Mouse (Mus musculus): ENCODE data around the gene Aco2. TPM values are rescaled to one million over a fixed set of nuclear protein-coding genes. Genes with fewer than 3 reads are reported as not detected.

The Aco2 gene
- polyA plus RNA-seq (2015; fragmentation: Illumina TruSeq; extraction: RNeasy Lipid Tissue Mini Kit (QIAGEN cat#74804); ENCODE audit: insufficient read depth, low replicate concordance), result 69.1 TPM

DNA sequence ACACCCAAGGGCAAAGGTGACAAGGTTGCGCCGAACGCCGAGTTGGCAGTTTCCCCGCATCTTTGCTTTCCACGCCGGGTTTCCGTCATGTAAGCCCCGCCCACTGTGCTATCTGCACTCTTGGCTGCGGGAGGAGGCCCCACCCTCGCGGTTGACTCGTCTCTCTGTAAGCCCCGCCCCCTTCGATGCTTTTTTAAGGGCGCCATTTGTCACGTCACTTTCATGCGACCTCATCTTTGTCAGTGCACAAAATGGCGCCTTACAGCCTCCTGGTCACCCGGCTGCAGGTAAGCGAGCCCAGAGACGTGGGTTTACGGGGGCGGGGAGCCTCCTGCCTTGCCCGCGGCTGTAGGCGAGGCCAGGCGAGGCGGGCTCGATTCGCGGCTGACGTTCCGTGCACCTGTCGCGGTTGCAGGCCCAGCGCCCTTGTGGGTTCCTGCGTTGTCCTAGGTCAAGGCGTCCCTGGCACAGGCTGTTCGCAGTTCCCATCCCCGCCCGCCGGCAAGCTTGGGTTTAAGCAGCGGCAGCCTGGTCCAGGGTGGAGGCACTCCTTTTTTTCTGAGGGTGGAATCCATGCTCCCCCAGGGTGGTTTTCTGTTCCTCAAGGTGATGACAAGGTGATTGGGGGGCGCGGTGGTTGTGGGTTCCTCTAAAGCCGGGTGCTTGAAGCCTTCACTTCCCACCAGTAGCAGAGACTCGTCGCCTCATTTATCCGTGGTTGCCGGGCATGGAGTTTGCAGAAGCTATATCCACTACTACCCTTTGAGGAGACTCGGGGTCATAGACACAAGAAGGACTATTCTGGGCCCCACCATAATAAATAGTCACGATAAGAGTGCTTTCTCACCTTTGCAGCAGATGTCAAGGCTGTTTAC is at the start of gene Aco2:
Aco2 (plus strand) TSS at position 48 of the 875 bp plus-strand sequence.

DNA sequence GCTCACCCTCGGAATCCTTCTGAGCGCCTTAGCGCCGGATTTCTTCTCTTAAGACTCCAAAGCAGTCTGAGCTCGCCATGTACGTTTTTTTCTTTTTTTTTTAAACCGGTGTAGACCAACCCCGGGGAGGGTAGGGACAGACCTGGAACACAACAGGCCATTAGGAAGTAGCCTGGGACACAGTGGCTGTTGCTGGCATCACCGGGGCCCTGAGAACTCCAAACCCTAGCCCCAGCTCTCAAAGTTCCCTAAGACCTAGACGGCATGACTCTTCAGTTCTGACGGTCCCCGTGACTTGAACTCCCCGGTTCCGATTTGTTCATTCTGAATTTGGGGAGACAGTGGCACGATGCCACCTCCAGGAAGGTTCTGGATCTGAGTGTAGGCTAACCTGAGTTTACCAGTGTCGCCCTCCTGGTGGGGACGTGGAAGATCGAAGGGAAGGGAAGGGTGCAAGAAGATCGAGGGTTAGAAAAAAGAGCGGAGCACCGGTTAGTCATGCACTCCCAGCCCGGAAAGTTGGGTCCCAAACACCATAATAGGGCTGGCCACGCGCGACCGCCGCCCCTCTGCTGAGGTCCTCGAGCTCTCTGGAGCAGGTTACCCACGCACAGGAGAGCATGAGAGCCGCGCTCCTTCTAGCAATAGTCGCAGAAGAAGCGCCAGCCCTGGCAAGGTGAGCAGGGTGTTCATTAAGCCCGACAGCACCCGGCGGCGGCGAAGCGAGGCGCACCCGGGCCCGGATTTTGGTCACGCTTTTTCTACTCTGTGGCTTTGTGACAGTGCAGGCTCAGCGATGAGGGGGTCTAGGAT is 13.4 kb upstream of the Aco2 start, which contains the start of gene Tob2:
Tob2 (minus strand) TSS at position 280 of the 813 bp plus-strand sequence.

DNA sequence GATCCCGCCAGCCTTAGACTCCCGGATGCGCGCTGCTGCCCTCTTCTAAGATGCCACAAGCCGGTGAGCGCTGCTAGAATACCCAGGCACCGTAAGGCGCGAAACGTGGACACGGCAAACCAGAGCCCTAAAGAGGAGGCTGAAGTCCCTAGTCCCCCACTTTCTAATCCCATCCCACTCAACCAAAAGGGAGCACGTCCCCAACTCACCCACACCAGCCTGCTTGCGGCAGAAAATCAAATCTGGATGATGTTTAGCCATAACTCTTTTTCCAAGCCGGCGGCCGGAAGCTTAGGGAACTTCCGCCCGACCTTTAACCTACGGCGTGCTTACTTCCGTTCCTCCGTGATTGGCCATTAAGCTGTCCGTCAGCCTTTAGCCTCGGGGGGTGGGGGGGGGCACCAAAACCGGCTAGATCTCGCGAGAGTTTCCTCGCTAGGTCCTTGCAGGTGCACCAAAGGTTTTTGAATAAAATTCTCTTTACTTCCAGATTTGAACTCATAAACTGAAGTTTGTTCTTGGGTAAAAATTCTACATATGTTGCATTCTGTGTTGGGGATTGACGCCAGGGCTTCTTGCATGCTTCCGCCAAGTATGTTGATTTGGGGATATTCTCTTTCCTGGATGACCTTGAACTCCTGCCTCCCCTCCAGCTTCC is 376 bp upstream of the Aco2 start, which contains the start of gene Phf5a:
Phf5a (minus strand) TSS at position 308 of the 658 bp plus-strand sequence.

GRCm38 (mm10) chr15:81925760-81926445 is 53.8 kb downstream of the Aco2 start, which contains the start of gene Polr3h:
Gene Polr3h (minus strand): TSS chr15:81926240.

GRCm38 (mm10) chr15:81936679-81937078 is 64.6 kb downstream of the Aco2 start, which contains the start of gene Csdc2:
Gene Csdc2 (plus strand): TSS chr15:81936759.

DNA sequence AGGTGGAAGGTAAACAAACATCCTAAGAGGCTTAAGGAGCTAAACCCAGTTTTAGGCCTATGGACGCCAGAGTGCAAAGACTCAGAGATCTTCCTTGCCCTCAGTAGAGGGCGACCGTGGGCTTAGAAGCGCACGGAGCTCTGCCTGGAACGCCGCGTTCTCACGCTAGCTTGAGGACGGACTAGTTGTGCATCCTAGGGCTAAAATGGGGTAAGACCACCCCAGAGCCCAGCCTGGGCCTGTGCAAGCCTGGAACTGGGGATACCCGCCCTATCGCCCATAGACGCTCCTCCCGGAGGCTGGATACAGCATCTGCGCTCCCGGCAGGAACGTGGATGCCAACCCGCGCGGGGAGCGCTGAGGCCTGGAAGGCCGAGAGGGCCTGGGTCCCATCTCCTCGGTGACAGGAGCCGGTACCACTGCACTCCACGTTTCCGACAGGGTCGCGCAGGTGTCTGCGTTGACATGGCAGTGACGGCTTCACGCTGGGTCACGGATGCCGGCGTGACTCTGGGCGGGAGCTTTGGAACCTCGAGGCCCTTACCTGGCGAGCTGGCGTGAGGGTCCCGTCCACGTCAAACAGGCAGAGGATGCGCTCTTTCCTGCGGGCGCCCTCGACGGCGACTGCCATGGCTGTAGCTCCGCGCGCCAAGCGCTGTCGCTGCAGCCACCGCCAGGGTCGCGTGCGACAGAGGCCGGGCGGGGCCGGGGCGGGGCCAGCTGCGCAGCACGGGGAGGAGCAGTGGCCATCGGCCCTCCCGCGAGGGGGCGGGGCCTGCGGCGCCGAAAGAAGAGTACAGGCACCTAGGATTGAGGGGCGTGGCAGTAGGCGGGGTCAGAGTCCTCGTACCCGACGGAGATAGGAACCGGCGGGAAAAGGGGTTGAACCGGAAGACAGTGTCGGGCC is 88.3 kb downstream of the Aco2 start, which contains the start of gene Pmm1:
Pmm1 (minus strand) TSS at position 760 of the 907 bp plus-strand sequence.

Other genes starting within 250 kb of the Aco2 start
- gene L3mbtl2, start 208.4 kb upstream of the Aco2 start, polyA plus RNA-seq (2015; fragmentation: Illumina TruSeq; extraction: RNeasy Lipid Tissue Mini Kit (QIAGEN cat#74804); ENCODE audit: insufficient read depth, low replicate concordance), result 15.6 TPM
- 0.30 TPM for gene Chadl, start 175.0 kb upstream of the Aco2 start, polyA plus RNA-seq (2015; fragmentation: Illumina TruSeq; extraction: RNeasy Lipid Tissue Mini Kit (QIAGEN cat#74804); ENCODE audit: insufficient read depth, low replicate concordance)
- 22.6 TPM for gene Zc3h7b, start 127.3 kb upstream of the Aco2 start, polyA plus RNA-seq (2015; fragmentation: Illumina TruSeq; extraction: RNeasy Lipid Tissue Mini Kit (QIAGEN cat#74804); ENCODE audit: insufficient read depth, low replicate concordance)
- 39.4 TPM for gene Rangap1, start 126.8 kb upstream of the Aco2 start, polyA plus RNA-seq (2015; fragmentation: Illumina TruSeq; extraction: RNeasy Lipid Tissue Mini Kit (QIAGEN cat#74804); ENCODE audit: insufficient read depth, low replicate concordance)
- gene Tef, start 69.9 kb upstream of the Aco2 start, polyA plus RNA-seq (2015; fragmentation: Illumina TruSeq; extraction: RNeasy Lipid Tissue Mini Kit (QIAGEN cat#74804); ENCODE audit: insufficient read depth, low replicate concordance), result 46.9 TPM
- 19.5 TPM for gene Tob2, start 13.5 kb upstream of the Aco2 start, polyA plus RNA-seq (2015; fragmentation: Illumina TruSeq; extraction: RNeasy Lipid Tissue Mini Kit (QIAGEN cat#74804); ENCODE audit: insufficient read depth, low replicate concordance)
- 84.3 TPM for gene Phf5a, start 398 bp upstream of the Aco2 start, polyA plus RNA-seq (2015; fragmentation: Illumina TruSeq; extraction: RNeasy Lipid Tissue Mini Kit (QIAGEN cat#74804); ENCODE audit: insufficient read depth, low replicate concordance)
- 7.3 TPM for gene Polr3h, start 53.9 kb downstream of the Aco2 start, polyA plus RNA-seq (2015; fragmentation: Illumina TruSeq; extraction: RNeasy Lipid Tissue Mini Kit (QIAGEN cat#74804); ENCODE audit: insufficient read depth, low replicate concordance)
- 1.7 TPM for gene Csdc2, start 64.5 kb downstream of the Aco2 start, polyA plus RNA-seq (2015; fragmentation: Illumina TruSeq; extraction: RNeasy Lipid Tissue Mini Kit (QIAGEN cat#74804); ENCODE audit: insufficient read depth, low replicate concordance)
- gene Pmm1, start 88.6 kb downstream of the Aco2 start, polyA plus RNA-seq (2015; fragmentation: Illumina TruSeq; extraction: RNeasy Lipid Tissue Mini Kit (QIAGEN cat#74804); ENCODE audit: insufficient read depth, low replicate concordance), result 8.7 TPM
- not detected for gene 1700029P11Rik, start 108.2 kb downstream of the Aco2 start, polyA plus RNA-seq (2015; fragmentation: Illumina TruSeq; extraction: RNeasy Lipid Tissue Mini Kit (QIAGEN cat#74804); ENCODE audit: insufficient read depth, low replicate concordance)
- gene Xrcc6, start 115.5 kb downstream of the Aco2 start, polyA plus RNA-seq (2015; fragmentation: Illumina TruSeq; extraction: RNeasy Lipid Tissue Mini Kit (QIAGEN cat#74804); ENCODE audit: insufficient read depth, low replicate concordance), result 51.6 TPM
- gene Desi1, start 161.6 kb downstream of the Aco2 start, polyA plus RNA-seq (2015; fragmentation: Illumina TruSeq; extraction: RNeasy Lipid Tissue Mini Kit (QIAGEN cat#74804); ENCODE audit: insufficient read depth, low replicate concordance), result 24.1 TPM
- gene Snu13, start 175.3 kb downstream of the Aco2 start, polyA plus RNA-seq (2015; fragmentation: Illumina TruSeq; extraction: RNeasy Lipid Tissue Mini Kit (QIAGEN cat#74804); ENCODE audit: insufficient read depth, low replicate concordance), result 237 TPM
- not detected for gene 4930407I10Rik, start 186.8 kb downstream of the Aco2 start, polyA plus RNA-seq (2015; fragmentation: Illumina TruSeq; extraction: RNeasy Lipid Tissue Mini Kit (QIAGEN cat#74804); ENCODE audit: insufficient read depth, low replicate concordance)
- not detected for gene Mei1, start 197.7 kb downstream of the Aco2 start, polyA plus RNA-seq (2015; fragmentation: Illumina TruSeq; extraction: RNeasy Lipid Tissue Mini Kit (QIAGEN cat#74804); ENCODE audit: insufficient read depth, low replicate concordance)

Measured in spleen, adult 10 weeks (tissue).